Mouse (Mus musculus): ENCODE data around the gene Eif4enif1. TPM values are rescaled to one million over a fixed set of nuclear protein-coding genes. Genes with fewer than 3 reads are reported as not detected.
"Not testable (repeated sequence)": the region's sequence is repeated elsewhere in the genome, so short reads cannot be mapped to it uniquely, and the experiment has no call there.

The Eif4enif1 gene
- total and polyA plus RNA-seq, 3 experiments, result 54.5 to 127 (median 60.8) TPM

GRCm38 (mm10) chr11:3158800-3159199, 43.4 kb upstream of the Eif4enif1 start:
- H3K36me3 ChIP-seq (replicated peaks in 1 of 2; ENCODE audit: control insufficient read depth in 1 of 2, insufficient read depth in 1 of 2, low read length in 1 of 2), result peaks cover 12 to 14% of the 10 kb centered on the region in 2 experiments
- DNase-seq (ENCODE audit: extremely low read depth); H3K27ac ChIP-seq (ENCODE audit: insufficient read depth, low read depth); in situ Hi-C loops (cut with MboI; ENCODE audit: low pct_ligation_motif_present, low pct_unique_long_range_greater_than_20kb, low sequenced_read_pairs); H3K9me3 ChIP-seq (replicated peaks; ENCODE audit: low read length); H3K4me3 ChIP-seq (replicated peaks in 1 of 3; ENCODE audit: low read depth in 2 of 3, low read length in 2 of 3, poor library complexity in 1 of 3); H3K27me3 ChIP-seq (replicated peaks); dilution Hi-C loops (cut with MboI; ENCODE audit: extremely low pct_ligation_motif_present, extremely low pct_unique_long_range_greater_than_20kb, low sequenced_read_pairs); H3K79me2 ChIP-seq (replicated peaks; ENCODE audit: control insufficient read depth, extremely low read depth, insufficient read depth, poor library complexity, severe bottlenecking); H3K9ac ChIP-seq (ENCODE audit: insufficient read depth, low read depth); H3K4me2 ChIP-seq (ENCODE audit: insufficient read depth, low read depth, poor library complexity, severe bottlenecking): not testable (repeated sequence)
- H3K4me1 ChIP-seq (ENCODE audit: control insufficient read depth in 1 of 2, insufficient read depth in 2 of 2), result peaks cover 0 to 12% of the 10 kb centered on the region in 2 experiments; a peak in 2 of 4 replicates

- H3K4me2 ChIP-seq (ENCODE audit: insufficient read depth, low read depth, poor library complexity, severe bottlenecking); in situ Hi-C loops (cut with MboI; ENCODE audit: low pct_ligation_motif_present, low pct_unique_long_range_greater_than_20kb, low sequenced_read_pairs); H3K79me2 ChIP-seq (replicated peaks; ENCODE audit: control insufficient read depth, extremely low read depth, insufficient read depth, poor library complexity, severe bottlenecking); dilution Hi-C loops (cut with MboI; ENCODE audit: extremely low pct_ligation_motif_present, extremely low pct_unique_long_range_greater_than_20kb, low sequenced_read_pairs); H3K9me3 ChIP-seq (replicated peaks; ENCODE audit: low read length); DNase-seq (ENCODE audit: extremely low read depth); H3K4me1 ChIP-seq (ENCODE audit: control insufficient read depth in 1 of 2, insufficient read depth in 2 of 2); H3K27me3 ChIP-seq (replicated peaks); H3K4me3 ChIP-seq (replicated peaks in 1 of 3; ENCODE audit: low read depth in 2 of 3, low read length in 2 of 3, poor library complexity in 1 of 3); H3K9ac ChIP-seq (ENCODE audit: insufficient read depth, low read depth); H3K27ac ChIP-seq (ENCODE audit: insufficient read depth, low read depth): not testable (repeated sequence)
- H3K36me3 ChIP-seq (replicated peaks in 1 of 2; ENCODE audit: control insufficient read depth in 1 of 2, insufficient read depth in 1 of 2, low read length in 1 of 2), result peaks cover 11 to 12% of the 10 kb centered on the region in 2 experiments
Measured at GRCm38 (mm10) chr11:3161370-3161769, 40.8 kb upstream of the Eif4enif1 start.

- in situ Hi-C loops (cut with MboI; ENCODE audit: low pct_ligation_motif_present, low pct_unique_long_range_greater_than_20kb, low sequenced_read_pairs); H3K27ac ChIP-seq (ENCODE audit: insufficient read depth, low read depth); H3K27me3 ChIP-seq (replicated peaks); H3K4me3 ChIP-seq (replicated peaks in 1 of 3; ENCODE audit: low read depth in 2 of 3, low read length in 2 of 3, poor library complexity in 1 of 3); H3K4me1 ChIP-seq (ENCODE audit: control insufficient read depth in 1 of 2, insufficient read depth in 2 of 2); H3K4me2 ChIP-seq (ENCODE audit: insufficient read depth, low read depth, poor library complexity, severe bottlenecking); DNase-seq (ENCODE audit: extremely low read depth); H3K9me3 ChIP-seq (replicated peaks; ENCODE audit: low read length); H3K9ac ChIP-seq (ENCODE audit: insufficient read depth, low read depth); H3K79me2 ChIP-seq (replicated peaks; ENCODE audit: control insufficient read depth, extremely low read depth, insufficient read depth, poor library complexity, severe bottlenecking); dilution Hi-C loops (cut with MboI; ENCODE audit: extremely low pct_ligation_motif_present, extremely low pct_unique_long_range_greater_than_20kb, low sequenced_read_pairs): not testable (repeated sequence)
- peaks cover 9 to 11% of the 10 kb centered on the region in 2 experiments for H3K36me3 ChIP-seq (replicated peaks in 1 of 2; ENCODE audit: control insufficient read depth in 1 of 2, insufficient read depth in 1 of 2, low read length in 1 of 2)
Measured at GRCm38 (mm10) chr11:3162236-3162897, 39.8 kb upstream of the Eif4enif1 start.

- H3K27me3 ChIP-seq (replicated peaks); H3K79me2 ChIP-seq (replicated peaks; ENCODE audit: control insufficient read depth, extremely low read depth, insufficient read depth, poor library complexity, severe bottlenecking); H3K4me1 ChIP-seq (ENCODE audit: control insufficient read depth in 1 of 2, insufficient read depth in 2 of 2); H3K27ac ChIP-seq (ENCODE audit: insufficient read depth, low read depth); H3K36me3 ChIP-seq (replicated peaks in 1 of 2; ENCODE audit: control insufficient read depth in 1 of 2, insufficient read depth in 1 of 2, low read length in 1 of 2); H3K4me3 ChIP-seq (replicated peaks in 1 of 3; ENCODE audit: low read depth in 2 of 3, low read length in 2 of 3, poor library complexity in 1 of 3); H3K4me2 ChIP-seq (ENCODE audit: insufficient read depth, low read depth, poor library complexity, severe bottlenecking); H3K9ac ChIP-seq (ENCODE audit: insufficient read depth, low read depth); in situ Hi-C loops (cut with MboI; ENCODE audit: low pct_ligation_motif_present, low pct_unique_long_range_greater_than_20kb, low sequenced_read_pairs); dilution Hi-C loops (cut with MboI; ENCODE audit: extremely low pct_ligation_motif_present, extremely low pct_unique_long_range_greater_than_20kb, low sequenced_read_pairs); DNase-seq (ENCODE audit: extremely low read depth); H3K9me3 ChIP-seq (replicated peaks; ENCODE audit: low read length): not testable (repeated sequence)
Measured at GRCm38 (mm10) chr11:3163122-3163521, 39.1 kb upstream of the Eif4enif1 start.

GRCm38 (mm10) chr11:3163661-3164060, 38.5 kb upstream of the Eif4enif1 start:
- dilution Hi-C loops (cut with MboI; ENCODE audit: extremely low pct_ligation_motif_present, extremely low pct_unique_long_range_greater_than_20kb, low sequenced_read_pairs), result not testable (repeated sequence)

GRCm38 (mm10) chr11:3165210-3165782, 36.9 kb upstream of the Eif4enif1 start:
- dilution Hi-C loops (cut with MboI; ENCODE audit: extremely low pct_ligation_motif_present, extremely low pct_unique_long_range_greater_than_20kb, low sequenced_read_pairs); H3K27me3 ChIP-seq (replicated peaks); H3K4me3 ChIP-seq (replicated peaks in 1 of 3; ENCODE audit: low read depth in 2 of 3, low read length in 2 of 3, poor library complexity in 1 of 3); DNase-seq (ENCODE audit: extremely low read depth); H3K9ac ChIP-seq (ENCODE audit: insufficient read depth, low read depth); H3K4me2 ChIP-seq (ENCODE audit: insufficient read depth, low read depth, poor library complexity, severe bottlenecking); in situ Hi-C loops (cut with MboI; ENCODE audit: low pct_ligation_motif_present, low pct_unique_long_range_greater_than_20kb, low sequenced_read_pairs); H3K9me3 ChIP-seq (replicated peaks; ENCODE audit: low read length); H3K79me2 ChIP-seq (replicated peaks; ENCODE audit: control insufficient read depth, extremely low read depth, insufficient read depth, poor library complexity, severe bottlenecking); H3K36me3 ChIP-seq (replicated peaks in 1 of 2; ENCODE audit: control insufficient read depth in 1 of 2, insufficient read depth in 1 of 2, low read length in 1 of 2); H3K27ac ChIP-seq (ENCODE audit: insufficient read depth, low read depth); H3K4me1 ChIP-seq (ENCODE audit: control insufficient read depth in 1 of 2, insufficient read depth in 2 of 2): not testable (repeated sequence)

More at GRCm38 (mm10) chr11:3163661-3164060, 38.5 kb upstream of the Eif4enif1 start:
- DNase-seq (ENCODE audit: extremely low read depth); H3K36me3 ChIP-seq (replicated peaks in 1 of 2; ENCODE audit: control insufficient read depth in 1 of 2, insufficient read depth in 1 of 2, low read length in 1 of 2); H3K9me3 ChIP-seq (replicated peaks; ENCODE audit: low read length); H3K4me2 ChIP-seq (ENCODE audit: insufficient read depth, low read depth, poor library complexity, severe bottlenecking); H3K27me3 ChIP-seq (replicated peaks); H3K4me3 ChIP-seq (replicated peaks in 1 of 3; ENCODE audit: low read depth in 2 of 3, low read length in 2 of 3, poor library complexity in 1 of 3); H3K4me1 ChIP-seq (ENCODE audit: control insufficient read depth in 1 of 2, insufficient read depth in 2 of 2); H3K9ac ChIP-seq (ENCODE audit: insufficient read depth, low read depth); H3K79me2 ChIP-seq (replicated peaks; ENCODE audit: control insufficient read depth, extremely low read depth, insufficient read depth, poor library complexity, severe bottlenecking); in situ Hi-C loops (cut with MboI; ENCODE audit: low pct_ligation_motif_present, low pct_unique_long_range_greater_than_20kb, low sequenced_read_pairs); H3K27ac ChIP-seq (ENCODE audit: insufficient read depth, low read depth): not testable (repeated sequence)

Data from CH12.LX (cell line).